Mouse (Mus musculus) liver, embryonic 11.5 days (tissue): ENCODE measurements around the gene Gm4131. TPM values are rescaled to one million over a fixed set of nuclear protein-coding genes. Genes with fewer than 3 reads are reported as not detected.

Experiments
- ATAC-seq: fragments of 200-750 bp; cut with Nextera tagmentation; replicated peaks from 2 replicates; pipeline ENCODE4 v1.8.0; 2017; ENCODE audit warnings: moderate number of reproducible peaks, mild to moderate bottlenecking, moderate TSS enrichment, moderate library complexity; ENCODE audit not compliant: low FRiP score
- DNase-seq: peaks from one replicate; pipeline ENCODE4 v3.0.0-alpha.2; 2017; ENCODE audit warnings: low spot score
- H3K27ac ChIP-seq: fragments of 300-500 bp; sonication (generic); 2 replicates; pipeline ENCODE4 v1.5.1; 2014; ENCODE audit warnings: mild to moderate bottlenecking, low read depth, low read length, control low read depth
- H3K27me3 ChIP-seq: fragments of 300-500 bp; sonication (generic); replicated peaks from 2 replicates; pipeline ENCODE4 v1.6.1; 2014; ENCODE audit warnings: low read length, mixed read lengths; ENCODE audit not compliant: control insufficient read depth, insufficient read depth
- H3K36me3 ChIP-seq: fragments of 300-500 bp; sonication (generic); 2 replicates; pipeline ENCODE4 v1.6.1; 2014; ENCODE audit warnings: mild to moderate bottlenecking, low read length, moderate library complexity, mixed read lengths; ENCODE audit not compliant: control insufficient read depth, insufficient read depth
- H3K4me1 ChIP-seq: fragments of 300-500 bp; sonication (generic); replicated peaks from 2 replicates; pipeline ENCODE4 v1.6.1; 2014; ENCODE audit warnings: low read length, mixed read lengths; ENCODE audit not compliant: control insufficient read depth, insufficient read depth
- H3K4me2 ChIP-seq: fragments of 300-500 bp; sonication (generic); 2 replicates; pipeline ENCODE4 v1.6.1; 2014; ENCODE audit warnings: mild to moderate bottlenecking, control low read depth, moderate library complexity
- H3K4me3 ChIP-seq: fragments of 300-500 bp; sonication (generic); 2 replicates; pipeline ENCODE4 v1.5.1; 2014; ENCODE audit warnings: low read depth, low read length, control low read depth
- H3K9ac ChIP-seq: fragments of 300-500 bp; sonication (generic); 2 replicates; pipeline ENCODE4 v1.6.1; 2014; ENCODE audit warnings: low read depth, low read length, control low read depth
- H3K9me3 ChIP-seq: fragments of 300-500 bp; sonication (generic); 2 replicates; pipeline ENCODE4 v1.6.1; 2016; ENCODE audit warnings: low read length, inconsistent platforms, mixed read lengths; ENCODE audit not compliant: control insufficient read depth
- WGBS: fragments of 180-500 bp; shearing (Covaris S2); extraction: QIAGEN DNeasy Blood & Tissue Kit; methylation state at CpG from one replicate; pipeline ENCODE4 v1.1.7; 2014; 5-methylcytosine and 5-hydroxymethylcytosine counted together
- polyA plus RNA-seq: library from polyadenylated mRNA; unstranded; fragments of >200 nt; fragmentation: Nextera tagmentation; extraction: Ambion mirVana; gene quantifications from 2 replicates; pipeline ENCODE4 v1.2.1, GENCODE M21; 2014

The Gm4131 gene
- polyA plus RNA-seq, 1 experiment from 2014 or later, result not detected

- Histone ChIP-seq H3K9ac (peak overlapping the region; percentile 70), H3K27ac (peak overlapping the region; percentile 21; the same call in 1 of the 2 replicates), H3K4me3 (peak overlapping the region; percentile 62), H3K9me3 (no peaks in the 10 kb centered on the region), H3K36me3 (no peaks in the 10 kb centered on the region), H3K4me2 (peak overlapping the region; percentile 93), H3K4me1 (0 out of 2 replicates have a peak, but pooled peaks cover 6% of the 10 kb centered on the region), H3K27me3 (peaks cover 33% of the 10 kb centered on the region)
- DNase-seq (peak; percentile 45), ATAC-seq (peak; percentile 40)
- 12% methylated on average over 37 of the region's 38 CpGs for WGBS
These were observed 10.6 kb downstream of the Gm4131 start for GRCm38 (mm10) chr14:62555840-62556810.

DNA sequence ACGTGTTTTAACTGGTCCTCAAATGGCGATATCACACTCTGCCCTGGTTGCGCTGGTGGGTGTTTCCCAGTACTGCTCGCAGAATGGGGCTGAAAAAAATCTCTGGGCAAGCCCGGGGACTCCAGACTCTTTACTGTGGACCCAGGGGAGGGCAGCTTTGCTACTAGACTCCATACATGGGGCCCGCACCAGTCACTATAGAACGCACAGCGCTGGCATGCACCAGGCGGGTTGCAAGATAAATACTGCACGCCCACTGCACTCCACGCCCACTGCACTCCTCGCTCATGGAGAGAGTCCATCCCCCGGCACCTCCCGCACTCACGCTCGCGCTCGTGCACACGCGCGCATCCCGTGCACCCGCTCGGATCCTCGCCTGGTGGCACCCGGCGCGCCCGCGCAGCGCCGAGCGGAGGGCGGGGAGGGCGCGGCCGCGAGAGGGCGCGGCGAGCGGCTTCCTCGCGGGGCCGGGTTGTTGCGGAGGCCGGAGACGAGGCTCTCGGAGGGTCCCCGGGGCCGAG is 11.4 kb downstream of the Gm4131 start, which contains the start of gene Fam124a:
Fam124a (plus strand) TSS at position 429 of the 521 bp plus-strand sequence.
- peak; percentile 91 for ATAC-seq
- no peaks in the 10 kb centered on the region for H3K9me3 ChIP-seq
- peak within 1 kb of the TSS; percentile 93 for H3K4me2 ChIP-seq
- DNase-seq, result peak; percentile 77
- peaks cover 33% of the 10 kb centered on the region for H3K27me3 ChIP-seq
- 1% methylated on average over 51 of the region's 51 CpGs for WGBS
- no peaks in the 10 kb centered on the region for H3K36me3 ChIP-seq
- 0 out of 2 replicates have a peak, but pooled peaks cover 6% of the 10 kb centered on the region for H3K4me1 ChIP-seq
- peak within 1 kb of the TSS; percentile 64; the same call in 1 of the 2 replicates for H3K27ac ChIP-seq
- peak within 1 kb of the TSS; percentile 62 for H3K4me3 ChIP-seq
- peak within 1 kb of the TSS; percentile 70 for H3K9ac ChIP-seq

GRCm38 (mm10) chr14:62553786-62554185 is 12.9 kb downstream of the Gm4131 start:
- DNase-seq (no peak), ATAC-seq (no peak)
- Histone ChIP-seq H3K27me3 (peaks cover 32% of the 10 kb centered on the region), H3K9ac (no peak overlapping the region), H3K4me3 (no peak overlapping the region), H3K9me3 (no peaks in the 10 kb centered on the region), H3K4me1 (0 out of 2 replicates have a peak, but pooled peaks cover 6% of the 10 kb centered on the region), H3K4me2 (no peak overlapping the region), H3K36me3 (no peaks in the 10 kb centered on the region), H3K27ac (no peak overlapping the region)
- WGBS, result 76% methylated on average over 5 of the region's 5 CpGs

DNA sequence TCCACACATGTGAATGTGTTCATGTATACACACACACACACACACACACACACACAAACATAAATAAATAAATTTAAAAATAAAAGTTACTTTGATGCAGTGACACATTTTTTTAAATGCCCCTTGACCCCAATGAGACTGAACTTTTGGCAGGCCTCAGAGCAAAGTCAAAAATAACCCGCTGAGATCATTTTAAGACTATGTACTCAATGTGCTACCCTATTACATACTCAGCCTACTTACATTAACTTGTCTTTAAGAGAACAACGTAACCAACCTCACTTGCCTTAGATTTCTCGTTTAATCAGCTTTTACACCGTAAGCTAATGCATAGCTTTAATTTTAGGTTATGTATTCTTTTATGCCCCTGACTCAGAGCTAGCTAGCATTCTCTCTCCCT is 13.9 kb downstream of the Gm4131 start:
- WGBS, result 89% methylated on average over 4 of the region's 4 CpGs
- ATAC-seq, result no peak
- no peak overlapping the region for H3K27ac ChIP-seq

GRCm38 (mm10) chr14:62550121-62550520 is 16.6 kb downstream of the Gm4131 start:
- ATAC-seq (no peak), DNase-seq (no peak)
- Histone ChIP-seq H3K9ac (no peak overlapping the region), H3K4me3 (no peak overlapping the region), H3K9me3 (no peaks in the 10 kb centered on the region), H3K36me3 (no peaks in the 10 kb centered on the region), H3K27me3 (peaks cover 6% of the 10 kb centered on the region), H3K27ac (no peak overlapping the region), H3K4me1 (no peaks in the 10 kb centered on the region), H3K4me2 (no peak overlapping the region)
- 16% methylated on average over 4 of the region's 4 CpGs for WGBS

More for the DNA sequence above, 13.9 kb downstream of the Gm4131 start:
- H3K27me3 ChIP-seq, result peaks cover 27% of the 10 kb centered on the region
- DNase-seq, result no peak
- no peak overlapping the region for H3K9ac ChIP-seq
- no peak overlapping the region for H3K4me3 ChIP-seq
- no peak overlapping the region for H3K4me2 ChIP-seq
- H3K36me3 ChIP-seq, result no peaks in the 10 kb centered on the region
- no peaks in the 10 kb centered on the region for H3K9me3 ChIP-seq
- H3K4me1 ChIP-seq, result 0 out of 2 replicates have a peak, but pooled peaks cover 6% of the 10 kb centered on the region

DNA sequence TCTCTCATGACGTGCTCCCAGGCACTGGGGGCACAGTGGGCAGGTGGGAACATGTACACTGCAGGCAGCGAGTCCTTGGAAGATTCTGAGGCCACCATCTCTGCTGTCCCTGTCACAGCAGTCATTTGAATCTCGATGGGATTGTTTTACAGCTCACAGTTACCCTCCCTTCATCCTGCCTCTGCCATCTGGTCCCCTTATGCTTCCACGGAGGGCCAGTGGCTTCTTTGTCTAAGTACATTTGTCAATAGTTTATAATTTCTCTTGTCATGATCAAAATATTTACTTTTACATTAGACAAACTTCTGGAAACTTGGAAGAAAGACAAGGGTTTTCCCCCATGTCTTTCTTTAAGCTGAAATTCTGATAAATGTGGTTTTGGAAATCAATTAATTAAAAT is 20.0 kb downstream of the Gm4131 start:
- WGBS, result 51% methylated on average over 4 of the region's 4 CpGs
- DNase-seq (no peak), ATAC-seq (no peak)
- H3K27me3 ChIP-seq, result no peaks in the 10 kb centered on the region
- H3K36me3 ChIP-seq, result no peaks in the 10 kb centered on the region
- H3K27ac ChIP-seq, result no peak overlapping the region
- H3K9ac ChIP-seq, result no peak overlapping the region
- no peaks in the 10 kb centered on the region for H3K9me3 ChIP-seq
- H3K4me1 ChIP-seq, result no peaks in the 10 kb centered on the region
- H3K4me3 ChIP-seq, result no peak overlapping the region
- no peak overlapping the region for H3K4me2 ChIP-seq

DNA sequence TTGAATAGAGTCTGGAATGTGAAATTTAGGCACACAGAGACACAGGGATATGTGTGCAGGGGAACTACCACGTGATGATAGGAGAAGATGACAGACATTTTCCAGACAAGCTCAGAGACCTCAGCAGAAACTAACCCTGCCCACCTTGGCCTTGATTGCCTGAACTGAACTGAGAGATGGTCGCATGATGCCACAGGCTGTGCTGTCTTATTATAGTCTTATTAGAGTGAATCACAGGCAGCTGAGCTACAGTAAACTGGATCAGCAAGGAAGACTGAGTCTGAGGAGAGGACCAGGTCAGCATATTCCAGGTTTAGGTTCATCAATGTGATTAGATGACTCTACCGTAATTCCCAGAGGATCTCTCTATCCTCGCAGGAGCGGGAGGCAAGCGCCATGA is 20.4 kb downstream of the Gm4131 start:
- Histone ChIP-seq H3K4me1 (no peaks in the 10 kb centered on the region), H3K36me3 (no peaks in the 10 kb centered on the region), H3K4me3 (no peak overlapping the region), H3K27ac (no peak overlapping the region), H3K4me2 (no peak overlapping the region), H3K9me3 (no peaks in the 10 kb centered on the region), H3K9ac (no peak overlapping the region), H3K27me3 (no peaks in the 10 kb centered on the region)
- DNase-seq (no peak), ATAC-seq (no peak)
- WGBS, result 86% methylated on average over 6 of the region's 6 CpGs

- Histone ChIP-seq H3K27me3 (no peaks in the 10 kb centered on the region), H3K4me2 (no peak overlapping the region), H3K36me3 (no peaks in the 10 kb centered on the region), H3K4me1 (no peaks in the 10 kb centered on the region), H3K9ac (no peak overlapping the region), H3K27ac (no peak overlapping the region), H3K9me3 (no peaks in the 10 kb centered on the region), H3K4me3 (no peak overlapping the region)
- DNase-seq (no peak), ATAC-seq (no peak)
- WGBS, result 69% methylated on average over 1 of the region's 1 CpGs
These were observed 25.0 kb downstream of the Gm4131 start for GRCm38 (mm10) chr14:62541751-62542150.
